Mouse (Mus musculus) inflammation-experienced regulatory T-cells (primary cell): ENCODE data around the gene Tmem150b. TPM values are rescaled to one million over a fixed set of nuclear protein-coding genes. Genes with fewer than 3 reads are reported as not detected.

ENCODE experiments used
- polyA plus RNA-seq, 2 experiments: library from polyadenylated mRNA; unstranded; fragments of 100-300 nt; shearing (Covaris generic); gene quantifications; one replicate each; pipeline ENCODE4 v1.2.1; 2017

Gene Tmem150b
- polyA plus RNA-seq: under 1 TPM; 0.39 to 0.65 TPM

GRCm38 (mm10) chr7:4725169-4725568, at the start of gene Tmem150b:
Gene Tmem150b (minus strand): TSS chr7:4725249.

DNA sequence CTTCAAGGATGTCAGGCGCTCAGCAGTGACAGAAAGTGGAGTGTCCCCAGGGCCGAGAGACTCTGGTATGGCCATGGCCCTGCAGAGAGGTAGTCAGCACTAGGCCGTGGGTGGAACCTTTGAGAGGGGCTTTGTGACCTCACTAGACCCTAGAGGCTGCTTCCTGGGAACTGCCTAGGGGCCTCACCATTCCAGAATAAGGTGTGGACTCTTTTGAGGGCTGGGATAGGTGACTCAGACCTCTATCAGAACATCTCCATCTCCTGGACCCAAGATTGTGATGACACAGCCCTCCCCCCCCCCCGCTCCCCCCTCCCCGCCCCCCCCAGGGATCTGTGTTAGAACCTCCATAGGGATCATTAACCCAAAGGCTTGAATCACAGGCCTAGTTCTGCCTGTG, 46.2 kb upstream of the Tmem150b start, which contains the start of gene Fam71e2:
TSS of gene Fam71e2 (minus strand) at position 101 of the 400 bp plus-strand sequence.

GRCm38 (mm10) chr7:4752821-4753570, 27.9 kb upstream of the Tmem150b start, which contains the start of gene Cox6b2:
Gene Cox6b2 (minus strand): TSS chr7:4753094.

DNA sequence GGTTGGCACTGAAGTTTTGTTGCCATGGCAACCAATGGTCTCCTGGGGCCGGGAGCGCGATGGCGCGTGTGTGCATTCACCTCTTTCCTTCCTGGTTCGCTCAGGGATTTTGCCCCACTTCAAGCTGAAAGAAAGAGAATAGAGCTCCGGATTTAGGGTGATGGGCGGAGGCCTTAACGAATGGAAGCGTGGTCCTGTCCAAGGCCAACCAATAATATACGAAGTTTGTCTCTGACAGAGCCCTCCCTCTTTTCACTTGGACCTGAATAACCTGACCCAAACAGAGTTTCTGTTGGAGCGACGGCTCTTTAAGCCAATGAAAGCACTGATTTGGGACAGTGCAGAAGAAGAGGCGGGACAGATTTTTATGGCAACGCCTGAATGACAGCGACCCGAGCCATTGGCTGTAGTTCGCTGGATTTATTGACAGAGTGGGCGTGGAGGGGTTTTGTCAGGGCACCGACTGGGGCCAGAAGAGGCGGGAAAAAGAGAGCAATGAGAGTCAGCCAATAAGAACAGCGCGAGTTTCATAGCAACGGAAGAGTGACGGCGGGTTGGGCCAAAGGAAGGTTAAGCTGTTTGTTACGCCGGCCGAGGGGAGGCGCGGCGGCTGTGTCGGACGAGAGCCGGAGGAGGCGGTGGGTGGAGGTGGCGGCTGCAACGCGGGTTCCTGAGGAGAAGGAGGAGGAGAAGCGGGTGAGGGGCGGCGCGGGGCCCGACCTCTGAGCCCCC, 14.7 kb upstream of the Tmem150b start, which contains the start of gene Kmt5c:
TSS of gene Kmt5c (plus strand) at position 572 of the 732 bp plus-strand sequence.

DNA sequence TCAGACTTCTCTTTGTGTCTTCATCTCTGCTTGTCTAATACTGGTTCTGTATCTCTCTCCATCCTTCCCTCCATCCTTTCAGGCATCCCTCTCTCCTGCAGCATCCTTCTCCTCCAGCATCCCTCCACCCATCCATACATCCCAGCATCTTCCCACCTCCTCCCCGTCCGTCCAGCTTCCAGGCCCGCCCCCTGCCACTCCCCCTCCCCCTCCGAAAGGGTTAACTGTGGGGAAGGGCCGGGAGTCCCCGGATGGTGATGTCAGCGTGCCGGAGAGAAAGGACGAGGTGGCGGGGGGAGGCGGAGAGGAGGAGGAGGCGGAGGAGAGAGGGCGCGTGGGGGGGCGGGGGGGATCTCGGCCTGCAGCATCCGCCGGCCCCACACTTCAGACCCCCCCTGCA, 34.7 kb downstream of the Tmem150b start, which contains the start of gene Brsk1:
TSS of gene Brsk1 (plus strand) at position 218 of the 400 bp plus-strand sequence.

GRCm38 (mm10) chr7:4684632-4685417, 40.2 kb downstream of the Tmem150b start, which contains the start of gene Hspbp1:
Gene Hspbp1 (minus strand): TSS chr7:4685068.

GRCm38 (mm10) chr7:4658912-4659551, 66.0 kb downstream of the Tmem150b start, which contains the start of gene Ppp6r1:
Gene Ppp6r1 (minus strand): TSS chr7:4659019.

Other genes with a start within 250 kb of the Tmem150b start
- gene Ppp1r12c, start 223.6 kb downstream of the Tmem150b start, polyA plus RNA-seq: 100 to 1,000 TPM; 147 to 198 TPM
- gene Tnnt1, start 208.9 kb downstream of the Tmem150b start, polyA plus RNA-seq: 1 to 10 TPM; 4.1 to 9.6 TPM
- gene Tnni3, start 201.0 kb downstream of the Tmem150b start, polyA plus RNA-seq: 1 to 10 TPM in 1 of 2 experiments, not detected in 1; 5.5 TPM
- gene Dnaaf3, start 192.8 kb downstream of the Tmem150b start, polyA plus RNA-seq: 1 to 10 TPM in 1 of 2 experiments, not detected in 1; 2.6 TPM
- gene Syt5, start 177.7 kb downstream of the Tmem150b start, polyA plus RNA-seq: 1 to 10 TPM in 1 of 2 experiments, under 1 TPM in 1; 0.53 to 1.3 TPM
- 1 to 10 TPM in 1 of 2 experiments, not detected in 1; 1.1 TPM for gene Ptprh, start 121.2 kb downstream of the Tmem150b start, polyA plus RNA-seq
- 10 to 100 TPM; 12.1 to 12.7 TPM for gene Tmem86b, start 93.8 kb downstream of the Tmem150b start, polyA plus RNA-seq
- gene Ppp6r1, start 66.2 kb downstream of the Tmem150b start, polyA plus RNA-seq: 100 to 1,000 TPM; 275 to 316 TPM
- 10 to 100 TPM; 62.6 to 74.0 TPM for gene Hspbp1, start 40.2 kb downstream of the Tmem150b start, polyA plus RNA-seq
- gene Brsk1, start 34.6 kb downstream of the Tmem150b start, polyA plus RNA-seq: under 1 TPM in 1 of 2 experiments, not detected in 1; 0.64 TPM
- gene Kmt5c, start 14.9 kb upstream of the Tmem150b start, polyA plus RNA-seq: 10 to 100 TPM; 39.6 to 41.0 TPM
- 1 to 10 TPM in 1 of 2 experiments, not detected in 1; 3.1 TPM for gene Cox6b2, start 27.8 kb upstream of the Tmem150b start, polyA plus RNA-seq
- not detected for gene Fam71e2, start 46.1 kb upstream of the Tmem150b start, polyA plus RNA-seq
- under 1 TPM; 0.18 to 0.23 TPM for gene Il11, start 57.6 kb upstream of the Tmem150b start, polyA plus RNA-seq
- gene Tmem190, start 57.7 kb upstream of the Tmem150b start, polyA plus RNA-seq: 1 to 10 TPM in 1 of 2 experiments, under 1 TPM in 1; 0.37 to 1.1 TPM
- 10 to 100 TPM; 11.1 to 18.2 TPM for gene Tmem238, start 64.4 kb upstream of the Tmem150b start, polyA plus RNA-seq
- 100 to 1,000 TPM; 268 to 278 TPM for gene Rpl28, start 67.6 kb upstream of the Tmem150b start, polyA plus RNA-seq
- 100 to 1,000 TPM in 1 of 2 experiments, 10 to 100 TPM in 1; 99.5 to 166 TPM for gene Ube2s, start 87.3 kb upstream of the Tmem150b start, polyA plus RNA-seq
- gene Shisa7, start 119.4 kb upstream of the Tmem150b start, polyA plus RNA-seq: not detected
- 10 to 100 TPM; 23.8 to 37.5 TPM for gene Isoc2b, start 145.0 kb upstream of the Tmem150b start, polyA plus RNA-seq
- 1 to 10 TPM in 1 of 2 experiments, under 1 TPM in 1; 0.75 to 1.2 TPM for gene Isoc2a, start 151.9 kb upstream of the Tmem150b start, polyA plus RNA-seq
- under 1 TPM in 1 of 2 experiments, not detected in 1; 0.12 TPM for gene Gm36210, start 181.3 kb upstream of the Tmem150b start, polyA plus RNA-seq
- 1 to 10 TPM; 2.0 to 2.2 TPM for gene Zfp628, start 190.0 kb upstream of the Tmem150b start, polyA plus RNA-seq
- gene Nat14, start 196.8 kb upstream of the Tmem150b start, polyA plus RNA-seq: under 1 TPM; 0.27 to 0.86 TPM
- under 1 TPM; 0.27 to 0.40 TPM for gene Ssc5d, start 200.5 kb upstream of the Tmem150b start, polyA plus RNA-seq
- gene Sbk2, start 239.2 kb upstream of the Tmem150b start, polyA plus RNA-seq: under 1 TPM in 1 of 2 experiments, not detected in 1; 0.51 TPM
- gene Sbk3, start 245.9 kb upstream of the Tmem150b start, polyA plus RNA-seq: under 1 TPM in 1 of 2 experiments, not detected in 1; 0.26 TPM